Comparison of ENCODE assay signal across 15 mouse cellular contexts in the genomic region with DNA sequence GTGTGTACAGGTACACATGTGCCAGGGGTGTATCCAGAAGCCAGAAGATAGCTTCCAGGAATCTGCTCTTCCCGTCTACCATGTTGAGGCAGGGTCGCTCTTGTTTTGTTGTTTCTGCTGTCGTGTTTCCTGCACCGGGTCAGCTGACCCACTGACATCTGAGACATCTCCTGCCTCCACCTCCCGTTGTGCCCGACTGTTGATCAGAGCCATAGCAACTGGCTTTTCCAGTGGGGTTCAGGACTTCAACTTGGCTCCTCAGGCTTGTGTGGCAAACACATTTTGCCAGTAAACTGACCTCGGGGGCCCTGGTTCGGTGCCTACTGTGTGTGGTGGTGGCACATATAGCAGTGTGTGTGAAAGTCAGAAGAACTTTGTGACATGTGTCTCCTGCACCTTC.
"Had no signal": no experiment of that assay in that cellular context is flagged by ENCODE, and none has a peak within 500 bp of the region (broad histone marks: within the 10 kb centered on the region; RNA-seq: fewer than 3 reads in every experiment).

No protein-coding gene starts in this region.

- H3K4me2 ChIP-seq: neural tube, embryonic 13.5 days; neural tube, embryonic 15.5 days; stomach, embryonic 15.5 days had no signal

- H3K36me3 ChIP-seq: neural tube, embryonic 13.5 days; stomach, embryonic 15.5 days had no signal

- H3K27ac ChIP-seq: neural tube, embryonic 13.5 days; neural tube, embryonic 15.5 days; stomach, embryonic 15.5 days; stomach, postnatal 0 days had no signal

- H3K9ac ChIP-seq: neural tube, embryonic 13.5 days; neural tube, embryonic 15.5 days; stomach, embryonic 15.5 days had no signal

- H3K27me3 ChIP-seq: neural tube, embryonic 13.5 days; neural tube, embryonic 15.5 days; stomach, embryonic 15.5 days had no signal

- H3K4me3 ChIP-seq: neural tube, embryonic 13.5 days; neural tube, embryonic 15.5 days; stomach, embryonic 15.5 days had no signal

- H3K9me3 ChIP-seq: neural tube, embryonic 13.5 days; neural tube, embryonic 15.5 days; stomach, embryonic 15.5 days had no signal

- DNase-seq: right cerebral cortex, adult 18-20 months; right cerebral cortex, postnatal 14 days; right cerebral cortex, postnatal 25 days; right cerebral cortex, postnatal 4 days; spleen, adult 18-20 months; thymus, adult 18-20 months; thymus, adult 2 months; thymus, postnatal 14 days; thymus, postnatal 25 days; thymus, postnatal 36 days; thymus, postnatal 4 days had no signal
